Mouse (Mus musculus) CH12.LX (cell line): ENCODE measurements around the gene Btn1a1.
A peak's percentile ranks its signal among the peaks of the same experiment; 100 is the strongest.

ENCODE experiments used
- CTCF ChIP-seq, 2 experiments: IDR thresholded peaks in 1 of 2; conservative IDR thresholded peaks in 1 of 2; 2 replicates each; pipeline ENCODE4 v1.5.1; 2011 to 2012; ENCODE audit warnings: low read depth in 2 of 2, low read length in 2 of 2, improper control_type of control experiment in 1 of 2, inconsistent platforms in 1 of 2, mild to moderate bottlenecking in 1 of 2, moderate library complexity in 1 of 2
- EP300 ChIP-seq: IDR thresholded peaks from 2 replicates; pipeline ENCODE4 v1.6.1; 2011; ENCODE audit warnings: low read length, improper control_type of control experiment
- GABPA ChIP-seq: IDR thresholded peaks from 2 replicates; pipeline ENCODE4 v1.6.1; 2012; ENCODE audit warnings: low read depth, low read length, improper control_type of control experiment, inconsistent platforms; ENCODE audit not compliant: insufficient replicate concordance
- HCFC1 ChIP-seq: IDR thresholded peaks from 2 replicates; pipeline ENCODE4 v1.6.1; 2012; ENCODE audit warnings: low read depth, mild to moderate bottlenecking, inconsistent platforms, low read length, improper control_type of control experiment
- KAT2A ChIP-seq: IDR thresholded peaks from 2 replicates; pipeline ENCODE4 v1.6.1; 2012; ENCODE audit warnings: low read length, improper control_type of control experiment, inconsistent platforms; ENCODE audit not compliant: insufficient replicate concordance
- MAX ChIP-seq: IDR thresholded peaks from 2 replicates; pipeline ENCODE4 v1.6.1; 2011; ENCODE audit warnings: low read length, improper control_type of control experiment
- MYC ChIP-seq: IDR thresholded peaks from 2 replicates; pipeline ENCODE4 v1.6.1; 2011; ENCODE audit warnings: low read depth, mild to moderate bottlenecking, improper control_type of control experiment, low read length
- POLR2A ChIP-seq: IDR thresholded peaks from 2 replicates; pipeline ENCODE4 v1.6.1; 2011; ENCODE audit warnings: low read depth, mild to moderate bottlenecking, improper control_type of control experiment, low read length
- POLR2AphosphoS2 ChIP-seq: IDR thresholded peaks from 2 replicates; pipeline ENCODE4 v1.6.1; 2011; ENCODE audit warnings: low read depth, low read length, improper control_type of control experiment
- RAD21 ChIP-seq: IDR thresholded peaks from 2 replicates; pipeline ENCODE4 v1.6.1; 2011; ENCODE audit warnings: low read depth, mild to moderate bottlenecking, low read length, improper control_type of control experiment, moderate library complexity
- ZMIZ1 ChIP-seq: IDR thresholded peaks from 2 replicates; pipeline ENCODE4 v1.6.1; 2012; ENCODE audit warnings: low read depth, mild to moderate bottlenecking, inconsistent platforms, low read length, improper control_type of control experiment

- TF ChIP-seq ZMIZ1 (no peak), POLR2A (peak; percentile 58; the same call in 1 of the 2 replicates), CTCF (conservative IDR thresholded peaks at IDR 0.05 in 1 of 2, IDR thresholded peaks at IDR 0.05 in 1 of 2; ENCODE audit: low read depth in 2 of 2, low read length in 2 of 2) (0 out of 4 replicates have a peak, but pooled peaks of 1 of the 2 experiments have one; percentile 12), MYC (no peak), HCFC1 (no peak), POLR2AphosphoS2 (no peak), MAX (no peak), KAT2A (no peak), RAD21 (no peak), GABPA (no peak), EP300 (no peak)
Measured at GRCm38 (mm10) chr13:23430734-23431133, 35.0 kb downstream of the Btn1a1 start.
